Mouse (Mus musculus) liver, embryonic 14.5 days (tissue): ENCODE results near the gene Tmem120b. TPM values are rescaled to one million over a fixed set of nuclear protein-coding genes. Genes with fewer than 3 reads are reported as not detected.

Source experiments
- ATAC-seq: fragments of 200-750 bp; cut with Nextera tagmentation; 2 replicates; pipeline ENCODE4 v1.8.0; 2017; ENCODE audit warnings: moderate number of reproducible peaks, mild to moderate bottlenecking, moderate library complexity; ENCODE audit not compliant: insufficient read depth
- DNase-seq, 3 experiments: peaks; one replicate each; pipeline ENCODE4 v3.0.0-alpha.2; 2012 to 2013; ENCODE audit warnings: low read depth in 3 of 3, low spot score in 3 of 3
- H3K27ac ChIP-seq: fragments of 300-500 bp; sonication (generic); 2 replicates; pipeline ENCODE4 v1.5.1; 2014; ENCODE audit warnings: moderate library complexity, mild to moderate bottlenecking, control low read depth, inconsistent platforms
- H3K27me3 ChIP-seq: fragments of 300-500 bp; sonication (generic); 2 replicates; pipeline ENCODE4 v1.6.1; 2014; ENCODE audit warnings: mild to moderate bottlenecking, low read length, moderate library complexity; ENCODE audit not compliant: control insufficient read depth, insufficient read depth
- H3K36me3 ChIP-seq: fragments of 300-500 bp; sonication (generic); replicated peaks from 2 replicates; pipeline ENCODE4 v1.6.1; 2014; ENCODE audit warnings: low read depth; ENCODE audit not compliant: control insufficient read depth, insufficient read depth
- H3K4me1 ChIP-seq, 2 experiments: fragments of 200-500 bp in 1 of 2; fragments of 300-500 bp in 1 of 2; sonication (generic) in 1 of 2; replicated peaks; 2 replicates each; pipeline ENCODE4 v1.6.1; 2012 to 2014; ENCODE audit warnings: antibody characterized with exemption in 1 of 2, inconsistent platforms in 1 of 2, low read length in 1 of 2; ENCODE audit not compliant: control insufficient read depth in 2 of 2, insufficient read depth in 2 of 2
- H3K4me2 ChIP-seq: fragments of 300-500 bp; sonication (generic); 2 replicates; pipeline ENCODE4 v1.6.1; 2014; ENCODE audit warnings: low read depth, mild to moderate bottlenecking, control low read depth, moderate library complexity
- H3K4me3 ChIP-seq, 2 experiments: fragments of 200-500 bp in 1 of 2; fragments of 300-500 bp in 1 of 2; sonication (generic) in 1 of 2; 2 replicates each; pipeline ENCODE4 v1.5.1; 2012 to 2014; ENCODE audit warnings: low read depth in 2 of 2, low read length in 2 of 2, mild to moderate bottlenecking in 2 of 2, control low read depth in 1 of 2, inconsistent platforms in 1 of 2, moderate library complexity in 1 of 2; ENCODE audit not compliant: insufficient read depth in 1 of 2
- H3K9ac ChIP-seq: fragments of 300-500 bp; sonication (generic); replicated peaks from 2 replicates; pipeline ENCODE4 v1.6.1; 2014; ENCODE audit warnings: mild to moderate bottlenecking, control low read depth, moderate library complexity
- H3K9me3 ChIP-seq: fragments of 300-500 bp; sonication (generic); 2 replicates; pipeline ENCODE4 v1.6.1; 2016; ENCODE audit warnings: low read length, mixed read lengths; ENCODE audit not compliant: control insufficient read depth
- CTCF ChIP-seq: IDR thresholded peaks from 2 replicates; pipeline ENCODE4 v1.5.1; 2016; ENCODE audit warnings: antibody characterized with exemption, low read depth, control low read depth
- EP300 ChIP-seq: IDR thresholded peaks from 2 replicates; pipeline ENCODE4 v1.6.1; 2016; ENCODE audit warnings: antibody characterized with exemption, low read depth
- WGBS: fragments of 180-500 bp; shearing (Covaris S2); extraction: QIAGEN DNeasy Blood & Tissue Kit; methylation state at CpG from one replicate; pipeline ENCODE4 v1.1.7; 2014; ENCODE audit not compliant: insufficient replicate concordance; 5-methylcytosine and 5-hydroxymethylcytosine counted together
- polyA plus RNA-seq, 2 experiments: library from polyadenylated mRNA; depleted of rRNA in 1 of 2; stranded (reverse) in 1 of 2; unstranded in 1 of 2; fragments of >200 nt; fragmentation: Nextera tagmentation in 1 of 2; extraction: Ambion mirVana in 1 of 2; gene quantifications; 2 replicates each; pipeline versions ENCODE4 v1.2.1 to v1.2.3; 2012 to 2014

Gene Tmem120b
- polyA plus RNA-seq, 2 experiments = 18.1 to 19.0 TPM

GRCm38 (mm10) chr5:123116080-123116479 is 47.9 kb downstream of the Tmem120b start:
- Histone ChIP-seq H3K36me3 (peaks cover 7% of the 10 kb centered on the region), H3K27me3 (no peaks in the 10 kb centered on the region), H3K9ac (no peak overlapping the region), H3K27ac (no peak overlapping the region), H3K4me1 (no peaks in the 10 kb centered on the region), H3K4me2 (no peak overlapping the region), H3K4me3 (no peak overlapping the region), H3K9me3 (no peaks in the 10 kb centered on the region)
- ATAC-seq (no peak), DNase-seq (no peak)
- 82% methylated on average over 8 of the region's 8 CpGs for WGBS
- TF ChIP-seq CTCF = no peak
- no peak for TF ChIP-seq EP300

- Histone ChIP-seq H3K27ac (no peak overlapping the region), H3K9ac (no peak overlapping the region), H3K4me3 (no peak overlapping the region), H3K9me3 (no peaks in the 10 kb centered on the region), H3K4me2 (no peak overlapping the region), H3K27me3 (no peaks in the 10 kb centered on the region), H3K4me1 (no peaks in the 10 kb centered on the region), H3K36me3 (peaks cover 7% of the 10 kb centered on the region)
- no peak for TF ChIP-seq EP300
- TF ChIP-seq CTCF = peak; percentile 97
- ATAC-seq (peak; percentile 68), DNase-seq (peak in 1 of 3 experiments; percentile 46)
- WGBS = 13% methylated on average over 10 of the region's 10 CpGs
Measured at GRCm38 (mm10) chr5:123117257-123117656, 49.0 kb downstream of the Tmem120b start.

DNA sequence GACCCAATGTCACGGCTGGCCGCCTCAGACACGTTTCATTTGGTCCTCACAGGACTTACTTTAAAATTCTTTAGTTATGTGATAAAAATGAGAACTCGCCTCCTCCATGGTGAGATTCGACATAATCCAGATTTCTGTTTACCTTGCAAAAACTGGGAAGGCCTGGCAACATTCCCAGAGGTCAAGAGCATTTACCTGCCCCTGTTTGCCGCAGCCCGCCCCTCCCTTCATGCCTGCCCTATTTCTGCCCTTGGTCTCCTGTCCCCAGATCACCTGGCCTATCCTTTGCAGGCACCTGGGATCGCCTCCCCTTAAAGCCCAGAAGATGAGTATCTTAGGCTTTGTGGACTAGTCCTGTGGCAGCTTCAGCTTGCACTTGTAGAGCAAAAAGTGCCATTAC is 49.6 kb downstream of the Tmem120b start:
- Histone ChIP-seq H3K4me1 (no peaks in the 10 kb centered on the region), H3K4me3 (no peak overlapping the region), H3K27ac (no peak overlapping the region), H3K9me3 (no peaks in the 10 kb centered on the region), H3K27me3 (no peaks in the 10 kb centered on the region), H3K9ac (no peak overlapping the region), H3K4me2 (no peak overlapping the region), H3K36me3 (peaks cover 7% of the 10 kb centered on the region)
- ATAC-seq (no peak), DNase-seq (no peak)
- no peak for TF ChIP-seq EP300
- TF ChIP-seq CTCF = no peak
- WGBS = 81% methylated on average over 8 of the region's 8 CpGs

GRCm38 (mm10) chr5:123118826-123119225 is 50.6 kb downstream of the Tmem120b start:
- Histone ChIP-seq H3K36me3 (peaks cover 7% of the 10 kb centered on the region), H3K4me1 (no peaks in the 10 kb centered on the region), H3K4me3 (no peak overlapping the region), H3K9me3 (no peaks in the 10 kb centered on the region), H3K4me2 (no peak overlapping the region), H3K27ac (no peak overlapping the region), H3K9ac (no peak overlapping the region), H3K27me3 (no peaks in the 10 kb centered on the region)
- 27% methylated on average over 10 of the region's 10 CpGs for WGBS
- TF ChIP-seq CTCF (no peak), EP300 (no peak)
- DNase-seq (no peak), ATAC-seq (no peak)

DNA sequence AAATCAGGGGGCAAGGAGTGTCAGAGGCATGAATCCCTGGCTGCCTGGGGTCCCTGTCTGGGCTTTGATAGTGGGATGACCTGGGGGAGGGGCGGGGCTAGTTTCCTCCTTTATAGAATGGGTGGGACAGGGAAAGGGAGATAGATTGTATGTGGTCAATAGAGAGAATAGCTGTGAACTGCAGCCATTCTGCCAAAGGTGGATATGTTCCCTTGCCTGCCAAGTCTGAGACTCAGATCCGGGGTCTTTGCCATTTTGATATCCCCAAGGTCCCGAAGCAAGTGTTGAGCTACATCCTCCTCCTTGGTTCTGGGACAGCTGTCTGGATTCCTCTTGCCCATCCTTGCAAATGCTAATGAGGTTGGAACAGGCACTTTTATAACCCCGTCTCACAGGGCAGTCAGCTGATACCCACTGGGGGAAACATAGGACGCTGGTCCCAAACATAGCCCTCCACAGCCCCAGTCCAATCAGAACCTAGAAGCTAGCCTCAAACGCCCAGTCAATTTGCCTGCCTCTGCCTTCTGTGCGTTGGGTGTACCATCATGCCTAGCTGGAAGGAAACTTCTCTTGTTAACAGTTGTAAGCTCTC is 52.5 kb downstream of the Tmem120b start:
- ATAC-seq = no peak
- Histone ChIP-seq H3K4me2 (no peak overlapping the region), H3K36me3 (peaks cover 7% of the 10 kb centered on the region), H3K9ac (no peak overlapping the region), H3K4me1 (peaks cover 5 to 6% of the 10 kb centered on the region in 2 experiments), H3K9me3 (no peaks in the 10 kb centered on the region), H3K27ac (no peak overlapping the region), H3K4me3 (no peak overlapping the region), H3K27me3 (no peaks in the 10 kb centered on the region)
- TF ChIP-seq EP300 (no peak), CTCF (no peak)
- DNase-seq = no peak
- WGBS = 80% methylated on average over 7 of the region's 7 CpGs
